Mouse (Mus musculus) heart, adult 2 months (tissue): Measurements from ENCODE around the gene Prss40.

ENCODE experiments used
- CTCF ChIP-seq: fragments of 200-600 bp; IDR thresholded peaks from 2 replicates; pipeline ENCODE4 v1.8.1; 2022; ENCODE audit warnings: antibody characterized with exemption, mild to moderate bottlenecking, moderate library complexity
- EP300 ChIP-seq: fragments of 200-500 bp; IDR thresholded peaks from 2 replicates; pipeline ENCODE4 v1.6.1; 2011; ENCODE audit warnings: low read depth, low read length, control low read depth; ENCODE audit not compliant: insufficient read depth
- POLR2A ChIP-seq: fragments of 200-500 bp; IDR thresholded peaks from 2 replicates; pipeline ENCODE4 v1.6.1; 2011; ENCODE audit warnings: mild to moderate bottlenecking, low read depth, low read length, control low read depth; ENCODE audit not compliant: insufficient read depth

DNA sequence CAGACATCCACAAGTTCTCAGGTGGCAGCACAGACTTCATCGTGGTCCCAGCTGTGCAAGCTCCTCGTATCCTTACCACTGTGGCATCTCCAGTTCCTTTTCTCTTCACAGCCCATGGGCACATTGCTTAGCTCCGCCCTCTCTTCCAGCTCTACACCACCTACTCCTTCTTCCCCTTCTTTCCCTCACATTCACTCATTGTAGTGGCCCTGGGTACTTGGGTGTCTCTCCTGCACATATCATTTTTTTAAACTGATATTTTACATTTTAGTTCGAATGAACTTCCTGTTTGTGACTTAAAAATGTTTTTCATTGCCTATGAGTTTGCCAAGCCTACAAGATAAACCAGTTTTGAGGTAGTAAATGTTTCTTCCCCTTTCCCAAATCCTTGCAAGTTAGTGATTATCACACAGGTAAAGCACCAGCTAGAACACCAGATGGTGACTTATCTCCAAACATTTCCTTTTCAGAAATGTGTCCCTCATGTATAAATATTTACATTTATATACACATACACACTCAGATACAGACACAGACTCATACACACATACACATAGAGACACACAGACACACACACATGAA is 54.7 kb downstream of the Prss40 start:
- TF ChIP-seq EP300 = no peak
- no peak for TF ChIP-seq CTCF
- no peak for TF ChIP-seq POLR2A
